Mouse (Mus musculus) liver, embryonic 13.5 days (tissue): Measurements from ENCODE around the gene Arl4d. TPM values are rescaled to one million over a fixed set of nuclear protein-coding genes. Genes with fewer than 3 reads are reported as not detected.
"Not testable (repeated sequence)": the region's sequence is repeated elsewhere in the genome, so short reads cannot be mapped to it uniquely, and the experiment has no call there.

ENCODE experiments used
- ATAC-seq: fragments of 200-750 bp; cut with Nextera tagmentation; 2 replicates; pipeline ENCODE4 v1.8.0; 2017; ENCODE audit warnings: low read depth, mild to moderate bottlenecking, moderate number of reproducible peaks, moderate library complexity
- DNase-seq: peaks from one replicate; pipeline ENCODE4 v3.0.0; 2022
- H3K27ac ChIP-seq: fragments of 300-500 bp; sonication (generic); 2 replicates; pipeline ENCODE4 v1.5.1; 2015; ENCODE audit warnings: moderate library complexity, mild to moderate bottlenecking, inconsistent platforms
- H3K27me3 ChIP-seq: fragments of 300-500 bp; sonication (generic); 2 replicates; pipeline ENCODE4 v1.6.1; 2015; ENCODE audit warnings: mild to moderate bottlenecking, inconsistent platforms
- H3K36me3 ChIP-seq: fragments of 300-500 bp; sonication (generic); 2 replicates; pipeline ENCODE4 v1.6.1; 2015; ENCODE audit warnings: mild to moderate bottlenecking, inconsistent platforms
- H3K4me1 ChIP-seq: fragments of 300-500 bp; sonication (generic); replicated peaks from 2 replicates; pipeline ENCODE4 v1.6.1; 2015; ENCODE audit warnings: inconsistent platforms
- H3K4me2 ChIP-seq: fragments of 300-500 bp; sonication (generic); 2 replicates; pipeline ENCODE4 v1.6.1; 2015; ENCODE audit warnings: inconsistent platforms, mild to moderate bottlenecking, moderate library complexity
- H3K4me3 ChIP-seq: fragments of 300-500 bp; sonication (generic); replicated peaks from 2 replicates; pipeline ENCODE4 v1.5.1; 2015; ENCODE audit warnings: mild to moderate bottlenecking, inconsistent platforms
- H3K9ac ChIP-seq: fragments of 300-500 bp; sonication (generic); 2 replicates; pipeline ENCODE4 v1.6.1; 2015; ENCODE audit warnings: mild to moderate bottlenecking, inconsistent platforms
- H3K9me3 ChIP-seq: fragments of 300-500 bp; sonication (generic); replicated peaks from 2 replicates; pipeline ENCODE4 v1.6.1; 2016; ENCODE audit warnings: inconsistent platforms
- WGBS: fragments of 180-500 bp; shearing (Covaris S2); methylation state at CpG from one replicate; pipeline ENCODE4 v1.1.7; 2015; ENCODE audit not compliant: insufficient replicate concordance; 5-methylcytosine and 5-hydroxymethylcytosine counted together
- polyA plus RNA-seq: library from polyadenylated mRNA; unstranded; fragments of >200 nt; fragmentation: Nextera tagmentation; extraction: Ambion mirVana; gene quantifications from 2 replicates; pipeline ENCODE4 v1.2.1, GENCODE M21; 2015

The Arl4d gene
- polyA plus RNA-seq, 1 experiment from 2014 or later, result 1.1 TPM

DNA sequence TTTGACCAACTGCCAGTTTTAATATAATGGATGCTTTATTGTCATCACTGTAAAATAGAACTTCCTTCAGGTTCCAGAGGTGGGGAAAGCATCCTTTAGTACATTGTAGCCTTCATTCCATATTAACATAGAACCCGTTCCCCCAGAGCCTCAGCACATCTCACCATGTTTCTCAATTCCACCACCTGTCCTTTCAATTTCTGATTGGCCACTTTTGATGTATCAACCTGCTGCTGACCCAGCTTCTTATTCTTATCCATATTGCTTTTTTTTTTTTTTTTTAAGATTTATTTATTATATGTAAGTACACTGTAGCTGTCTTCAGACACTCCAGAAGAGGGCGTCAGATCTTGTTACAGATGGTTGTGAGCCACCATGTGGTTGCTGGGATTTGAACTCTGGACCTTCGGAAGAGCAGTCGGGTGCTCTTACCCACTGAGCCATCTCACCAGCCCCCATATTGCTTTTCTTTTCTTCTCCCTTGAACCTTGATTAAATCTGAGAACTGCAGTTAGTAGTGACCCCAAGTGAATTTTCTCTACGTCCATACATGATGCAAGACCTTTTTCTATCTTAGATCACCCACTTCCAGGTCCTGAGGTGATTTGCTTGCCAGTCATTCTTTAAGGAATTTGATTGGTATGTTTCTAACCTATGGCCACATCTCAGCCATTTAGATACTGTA, 36.5 kb upstream of the Arl4d start:
- 66% methylated on average over 4 of the region's 5 CpGs for WGBS
- H3K27me3 ChIP-seq, ATAC-seq, H3K9me3 ChIP-seq, H3K36me3 ChIP-seq, DNase-seq: not testable (repeated sequence)
- peak overlapping the region; percentile 78 for H3K4me2 ChIP-seq
- peak overlapping the region; percentile 76; the same call in 1 of the 2 replicates for H3K9ac ChIP-seq
- peak overlapping the region; percentile 60; the same call in 1 of the 2 replicates for H3K4me3 ChIP-seq
- H3K4me1 ChIP-seq, result peaks cover 32% of the 10 kb centered on the region
- H3K27ac ChIP-seq, result peak overlapping the region; percentile 98; the same call in 1 of the 2 replicates

DNA sequence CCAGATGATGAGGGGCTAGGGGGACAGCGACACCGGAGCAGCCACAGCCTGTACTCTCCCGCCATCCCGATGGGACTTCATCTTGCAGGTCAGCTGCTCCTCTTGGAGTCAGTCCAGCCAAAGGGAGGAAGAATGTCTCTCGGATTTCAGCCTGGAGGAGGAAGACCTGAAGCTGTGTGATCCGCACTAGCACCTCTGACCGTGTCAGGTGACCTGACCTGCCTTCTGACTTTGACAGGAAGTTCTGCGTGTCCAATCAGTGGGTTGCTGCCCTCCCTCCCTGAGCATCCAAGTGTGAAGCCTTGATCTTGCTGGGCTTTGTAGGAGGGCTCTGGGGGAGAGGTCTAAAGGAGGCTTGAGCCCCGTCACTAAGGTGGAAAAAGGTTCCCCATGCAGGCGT, 29.7 kb upstream of the Arl4d start:
- Histone ChIP-seq H3K36me3 (no peaks in the 10 kb centered on the region), H3K9me3 (no peaks in the 10 kb centered on the region), H3K4me1 (no peaks in the 10 kb centered on the region), H3K27ac (no peak overlapping the region), H3K4me3 (no peak overlapping the region), H3K4me2 (no peak overlapping the region), H3K27me3 (no peaks in the 10 kb centered on the region; the same call in 1 of the 2 replicates), H3K9ac (no peak overlapping the region)
- DNase-seq (no peak), ATAC-seq (no peak)
- WGBS, result 77% methylated on average over 10 of the region's 10 CpGs

DNA sequence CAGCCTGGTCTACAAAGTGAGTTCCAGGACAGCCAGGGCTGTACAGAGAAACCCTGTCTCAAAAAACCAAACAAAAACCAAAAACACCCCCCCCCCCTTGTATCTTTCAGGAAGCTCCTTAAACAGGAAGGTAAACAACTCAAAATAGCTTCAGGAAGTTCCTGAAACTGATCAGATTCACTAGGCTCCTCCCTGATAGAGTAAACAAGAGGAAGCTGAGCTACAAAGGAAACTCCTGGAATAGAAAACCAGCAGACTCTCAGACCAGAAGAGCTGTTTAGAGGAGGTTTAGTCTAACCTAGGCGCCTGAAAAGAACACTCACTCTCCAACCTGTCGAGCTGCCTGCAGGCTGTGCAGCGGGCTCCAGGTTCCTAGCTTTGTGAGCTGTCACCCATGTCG, 25.6 kb upstream of the Arl4d start:
- no peaks in the 10 kb centered on the region; the same call in 1 of the 2 replicates for H3K27me3 ChIP-seq

DNA sequence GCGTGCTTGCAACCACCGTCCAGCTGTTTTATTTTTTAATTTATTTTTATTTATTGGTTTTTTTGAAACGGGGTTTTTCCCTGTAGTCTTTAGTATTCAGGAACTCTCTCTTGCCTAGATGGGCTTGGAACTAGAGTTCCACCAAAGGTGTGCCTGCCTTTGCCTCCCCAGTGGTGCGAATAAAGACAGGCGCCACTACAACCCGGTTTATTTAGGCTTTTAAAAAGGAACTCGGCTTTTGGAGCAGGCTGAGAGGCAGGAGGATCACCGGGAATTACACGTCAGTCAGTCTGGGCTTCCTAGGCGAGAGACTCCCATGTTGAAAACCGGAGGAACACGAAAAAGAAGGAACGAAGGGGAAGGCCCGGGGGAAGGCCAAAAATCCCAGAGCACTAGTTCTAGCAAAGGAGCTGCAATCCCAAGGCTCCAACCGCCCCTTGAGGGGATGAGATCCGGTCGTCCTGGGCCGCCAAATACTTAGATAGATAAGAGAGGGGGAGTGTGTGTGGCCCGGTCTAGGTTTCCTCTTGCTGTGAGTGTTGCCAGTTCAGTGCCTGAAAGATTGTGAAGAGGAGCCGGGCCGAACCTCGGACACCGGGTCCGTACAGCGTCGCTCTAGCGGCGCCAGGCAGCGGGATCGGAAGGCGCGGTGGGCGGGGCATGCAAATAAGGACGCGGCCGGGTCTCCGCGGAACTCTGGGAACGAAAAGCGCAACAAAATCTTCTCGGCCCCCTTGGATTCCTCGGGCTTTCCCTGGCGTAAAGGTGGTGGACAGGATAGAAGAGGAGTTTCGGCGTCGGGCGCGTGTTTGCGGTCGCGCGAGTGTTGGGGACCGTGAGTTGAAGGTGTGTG, 24.3 kb upstream of the Arl4d start:
- H3K36me3 ChIP-seq, H3K9me3 ChIP-seq, H3K27me3 ChIP-seq: not testable (repeated sequence)
- peak; percentile 85 for DNase-seq
- 7% methylated on average over 53 of the region's 53 CpGs for WGBS
- Histone ChIP-seq H3K27ac (peak overlapping the region; percentile 53; the same call in 1 of the 2 replicates), H3K4me1 (peaks cover 22% of the 10 kb centered on the region), H3K9ac (peak overlapping the region; percentile 66), H3K4me3 (peak overlapping the region; percentile 47), H3K4me2 (peak overlapping the region; percentile 61)
- peak; percentile 16; the same call in 1 of the 2 replicates for ATAC-seq

More for the DNA sequence above, 25.6 kb upstream of the Arl4d start:
- WGBS, result 76% methylated on average over 4 of the region's 4 CpGs
- Histone ChIP-seq H3K4me2 (no peak overlapping the region), H3K36me3 (no peaks in the 10 kb centered on the region), H3K9ac (no peak overlapping the region), H3K9me3 (no peaks in the 10 kb centered on the region), H3K4me3 (no peak overlapping the region), H3K4me1 (peaks cover 22% of the 10 kb centered on the region), H3K27ac (no peak overlapping the region)
- no peak for ATAC-seq
- DNase-seq, result no peak

DNA sequence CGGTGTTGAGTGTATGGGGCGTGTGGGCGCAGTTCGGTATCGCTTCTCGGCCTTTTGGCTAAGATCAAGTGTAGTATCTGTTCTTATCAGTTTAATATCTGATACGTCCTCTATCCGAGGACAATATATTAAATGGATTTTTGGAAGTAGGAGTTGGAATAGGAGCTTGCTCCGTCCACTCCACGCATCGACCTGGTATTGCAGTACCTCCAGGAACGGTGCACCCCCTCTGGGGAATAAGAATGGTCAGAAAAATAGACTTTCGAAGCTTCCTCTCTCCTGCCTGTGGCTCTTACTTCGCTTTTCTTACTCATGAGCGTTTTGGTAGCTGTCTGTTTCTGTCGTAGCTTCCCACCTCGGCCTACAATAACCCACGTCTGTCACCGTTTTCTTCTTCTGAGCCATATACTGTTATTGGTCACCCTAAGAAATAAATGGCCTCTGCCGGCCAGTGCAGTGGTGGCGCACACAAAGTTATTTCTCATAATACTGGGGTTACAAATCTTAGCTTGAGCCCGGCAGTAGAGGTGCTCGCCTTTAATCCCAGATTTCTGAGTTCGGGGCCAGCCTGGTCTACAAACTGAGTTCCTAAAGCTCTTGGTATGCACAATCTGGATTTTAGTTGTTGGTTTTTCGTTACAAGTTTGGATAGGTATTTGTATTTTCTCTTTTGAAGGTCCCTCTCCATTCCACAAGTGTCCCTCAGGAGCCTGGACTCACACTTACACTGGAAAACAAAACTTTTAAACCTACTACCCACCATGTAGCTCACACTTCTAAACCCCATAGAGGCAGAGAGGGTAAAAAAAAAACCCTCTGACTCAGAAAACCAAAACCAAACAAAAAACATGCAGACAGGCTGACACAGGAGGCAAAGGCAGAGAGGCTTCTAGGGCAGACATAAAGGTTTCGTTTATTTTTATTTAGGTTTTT, 23.4 kb upstream of the Arl4d start:
- not testable (repeated sequence) for H3K27me3 ChIP-seq, H3K4me3 ChIP-seq, H3K9me3 ChIP-seq, H3K36me3 ChIP-seq, H3K9ac ChIP-seq
- H3K4me2 ChIP-seq, result peak overlapping the region; percentile 61; the same call in 1 of the 2 replicates
- ATAC-seq, result peak; percentile 81
- H3K4me1 ChIP-seq, result peaks cover 29% of the 10 kb centered on the region
- H3K27ac ChIP-seq, result peak overlapping the region; percentile 62
- WGBS, result 5% methylated on average over 14 of the region's 26 CpGs
- peak; percentile 76 for DNase-seq

DNA sequence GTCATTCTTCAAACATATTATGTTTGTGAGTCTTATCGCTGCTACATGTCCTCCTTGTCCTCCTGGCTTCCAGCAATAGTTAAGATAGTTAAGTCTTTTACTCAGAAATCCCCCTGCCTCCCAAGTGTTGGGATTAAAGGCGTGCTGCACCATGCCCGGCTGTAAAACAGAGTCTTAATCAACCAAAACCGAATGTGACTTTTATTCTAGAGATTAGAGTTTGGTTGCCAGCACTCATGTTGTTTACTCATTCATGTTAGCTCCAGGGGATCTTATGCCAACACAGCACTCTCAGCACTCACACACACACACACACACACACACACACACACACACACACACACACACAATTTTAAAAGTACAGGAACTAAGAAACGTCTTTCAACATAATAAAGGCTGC, 22.4 kb upstream of the Arl4d start:
- Histone ChIP-seq H3K27ac (peak overlapping the region; percentile 53), H3K4me3 (no peak overlapping the region)
- 40% methylated on average over 5 of the region's 5 CpGs for WGBS

DNA sequence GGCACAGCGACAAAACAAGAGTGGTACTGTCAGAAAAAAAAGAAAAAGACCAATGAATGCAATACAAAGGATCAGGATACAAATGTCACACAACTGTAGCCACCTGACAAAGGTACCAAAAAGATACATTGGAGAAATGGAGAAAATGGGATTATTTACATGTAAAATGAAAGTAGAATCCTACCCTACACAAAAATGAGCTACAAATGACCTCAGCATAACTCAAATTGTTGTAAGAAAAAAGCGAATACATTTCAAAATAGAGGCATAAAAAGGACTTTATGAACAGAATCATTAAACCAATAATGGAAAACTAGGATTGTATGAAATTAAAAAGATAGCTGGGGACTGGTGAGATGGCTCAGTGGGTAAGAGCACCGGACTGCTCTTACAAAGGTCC, 20.8 kb upstream of the Arl4d start:
- ATAC-seq (no peak), DNase-seq (no peak)
- Histone ChIP-seq H3K4me1 (peaks cover 29% of the 10 kb centered on the region), H3K27me3 (no peaks in the 10 kb centered on the region), H3K36me3 (no peaks in the 10 kb centered on the region), H3K4me3 (no peak overlapping the region), H3K9me3 (no peaks in the 10 kb centered on the region), H3K4me2 (no peak overlapping the region), H3K9ac (no peak overlapping the region), H3K27ac (peak overlapping the region; percentile 75; the same call in 1 of the 2 replicates)
- 47% methylated on average over 3 of the region's 3 CpGs for whole genome bisulfite sequencing

More for the DNA sequence above, 22.4 kb upstream of the Arl4d start:
- H3K9ac ChIP-seq, result no peak overlapping the region
- no peaks in the 10 kb centered on the region for H3K9me3 ChIP-seq
- DNase-seq (no peak), ATAC-seq (no peak)
- peaks cover 29% of the 10 kb centered on the region for H3K4me1 ChIP-seq
- 0 out of 2 replicates have a peak overlapping the region, but pooled peaks have one; percentile 14 for H3K4me2 ChIP-seq
- no peaks in the 10 kb centered on the region for H3K27me3 ChIP-seq
- H3K36me3 ChIP-seq, result no peaks in the 10 kb centered on the region

DNA sequence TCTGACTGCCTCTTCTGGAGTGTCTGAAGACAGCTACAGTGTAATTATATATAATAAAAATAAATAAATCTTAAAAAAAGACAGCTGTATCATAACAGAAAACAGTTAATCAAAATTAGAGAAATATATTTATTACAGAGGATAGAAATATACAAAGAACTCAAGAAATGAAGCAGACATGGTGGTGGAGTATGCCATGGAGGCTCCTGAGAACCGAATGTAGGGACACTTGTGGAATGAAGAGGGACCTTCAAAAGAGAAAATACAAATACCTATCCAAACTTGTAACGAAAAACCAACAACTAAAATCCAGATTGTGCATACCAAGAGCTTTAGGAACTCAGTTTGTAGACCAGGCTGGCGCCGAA, 20.3 kb upstream of the Arl4d start:
- H3K4me3 ChIP-seq, H3K36me3 ChIP-seq, DNase-seq, H3K4me2 ChIP-seq, H3K9ac ChIP-seq, H3K9me3 ChIP-seq, H3K27me3 ChIP-seq, ATAC-seq: not testable (repeated sequence)
- WGBS, result 1% methylated on average over 4 of the region's 4 CpGs
- peak overlapping the region; percentile 75 for H3K27ac ChIP-seq
- peaks cover 29% of the 10 kb centered on the region for H3K4me1 ChIP-seq

DNA sequence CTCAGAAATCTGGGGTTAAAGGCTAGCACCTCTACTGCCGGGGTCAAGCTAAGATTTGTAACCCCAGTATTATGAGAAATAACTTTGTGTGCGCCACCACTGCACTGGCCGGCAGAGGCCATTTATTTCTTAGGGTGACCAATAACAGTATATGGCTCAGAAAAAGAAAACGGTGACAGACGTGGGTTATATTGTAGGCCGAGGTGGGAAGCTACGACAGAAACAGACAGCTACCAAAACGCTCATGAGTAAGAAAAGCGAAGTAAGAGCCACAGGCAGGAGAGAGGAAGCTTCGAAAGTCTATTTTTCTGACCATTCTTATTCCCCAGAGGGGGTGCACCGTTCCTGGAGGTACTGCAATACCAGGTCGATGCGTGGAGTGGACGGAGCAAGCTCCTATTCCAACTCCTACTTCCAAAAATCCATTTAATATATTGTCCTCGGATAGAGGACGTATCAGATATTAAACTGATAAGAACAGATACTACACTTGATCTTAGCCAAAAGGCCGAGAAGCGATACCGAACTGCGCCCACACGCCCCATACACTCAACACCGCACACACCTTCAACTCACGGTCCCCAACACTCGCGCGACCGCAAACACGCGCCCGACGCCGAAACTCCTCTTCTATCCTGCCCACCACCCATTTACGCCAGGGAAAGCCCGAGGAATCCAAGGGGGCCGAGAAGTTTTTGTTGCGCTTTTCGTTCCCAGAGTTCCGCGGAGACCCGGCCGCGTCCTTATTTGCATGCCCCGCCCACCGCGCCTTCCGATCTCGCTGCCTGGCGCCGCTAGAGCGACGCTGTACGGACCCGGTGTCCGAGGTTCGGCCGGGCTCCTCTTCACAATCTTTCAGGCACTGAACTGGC, 19.7 kb upstream of the Arl4d start:
- DNase-seq, H3K27me3 ChIP-seq, H3K9me3 ChIP-seq, H3K36me3 ChIP-seq: not testable (repeated sequence)
- H3K9ac ChIP-seq, result peak overlapping the region; percentile 63
- peak overlapping the region; percentile 80 for H3K27ac ChIP-seq
- whole genome bisulfite sequencing, result under 1% methylated on average over 45 of the region's 56 CpGs
- peaks cover 29% of the 10 kb centered on the region for H3K4me1 ChIP-seq
- H3K4me2 ChIP-seq, result peak overlapping the region; percentile 63
- H3K4me3 ChIP-seq, result peak overlapping the region; percentile 41
- peak; percentile 80 for ATAC-seq

DNA sequence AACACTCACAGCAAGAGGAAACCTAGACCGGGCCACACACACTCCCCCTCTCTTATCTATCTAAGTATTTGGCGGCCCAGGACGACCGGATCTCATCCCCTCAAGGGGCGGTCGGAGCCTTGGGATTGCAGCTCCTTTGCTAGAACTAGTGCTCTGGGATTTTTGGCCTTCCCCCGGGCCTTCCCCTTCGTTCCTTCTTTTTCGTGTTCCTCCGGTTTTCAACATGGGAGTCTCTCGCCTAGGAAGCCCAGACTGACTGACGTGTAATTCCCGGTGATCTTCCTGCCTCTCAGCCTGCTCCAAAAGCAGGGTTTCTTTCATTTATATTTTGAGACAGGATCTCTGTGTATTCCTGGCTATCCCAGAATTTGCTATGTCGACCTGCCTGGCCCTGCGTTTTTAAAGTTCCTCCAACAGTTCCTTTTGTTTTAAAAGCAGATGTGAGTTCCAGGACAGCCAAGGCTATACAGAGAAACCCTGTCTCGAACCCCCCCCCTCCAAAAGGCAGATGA, 19.0 kb upstream of the Arl4d start:
- H3K4me2 ChIP-seq, result peak overlapping the region; percentile 63
- peak overlapping the region; percentile 41 for H3K4me3 ChIP-seq
- not testable (repeated sequence) for H3K9me3 ChIP-seq, H3K36me3 ChIP-seq, ATAC-seq, DNase-seq, H3K27me3 ChIP-seq
- 13% methylated on average over 16 of the region's 16 CpGs for WGBS
- H3K9ac ChIP-seq, result peak overlapping the region; percentile 63
- peak overlapping the region; percentile 80 for H3K27ac ChIP-seq
- peaks cover 26% of the 10 kb centered on the region for H3K4me1 ChIP-seq
